Mouse (Mus musculus) spleen, postnatal 14 days (tissue): ENCODE data around the gene Iapp.
A peak's percentile ranks its signal among the peaks of the same experiment; 100 is the strongest.
"Not testable (repeated sequence)": the region's sequence is repeated elsewhere in the genome, so short reads cannot be mapped to it uniquely, and the experiment has no call there.

Source experiments
- DNase-seq, 2 experiments: peaks; one replicate each; pipeline ENCODE4 v3.0.0; 2021 to 2022; ENCODE audit warnings: low spot score in 2 of 2

The Iapp gene

GRCm38 (mm10) chr6:142298098-142298497 is at the start of gene Iapp:
Gene Iapp, plus strand, starts transcription at chr6:142298423.
- no peak for DNase-seq

GRCm38 (mm10) chr6:142250738-142251307 is 47.4 kb upstream of the Iapp start:
- not testable (repeated sequence) for DNase-seq

GRCm38 (mm10) chr6:142275721-142276442 is 22.3 kb upstream of the Iapp start:
- no peak for DNase-seq

GRCm38 (mm10) chr6:142289413-142290118 is 8.7 kb upstream of the Iapp start:
- DNase-seq, result no peak

GRCm38 (mm10) chr6:142305076-142305475 is 6.9 kb downstream of the Iapp start:
- no peak for DNase-seq

DNA sequence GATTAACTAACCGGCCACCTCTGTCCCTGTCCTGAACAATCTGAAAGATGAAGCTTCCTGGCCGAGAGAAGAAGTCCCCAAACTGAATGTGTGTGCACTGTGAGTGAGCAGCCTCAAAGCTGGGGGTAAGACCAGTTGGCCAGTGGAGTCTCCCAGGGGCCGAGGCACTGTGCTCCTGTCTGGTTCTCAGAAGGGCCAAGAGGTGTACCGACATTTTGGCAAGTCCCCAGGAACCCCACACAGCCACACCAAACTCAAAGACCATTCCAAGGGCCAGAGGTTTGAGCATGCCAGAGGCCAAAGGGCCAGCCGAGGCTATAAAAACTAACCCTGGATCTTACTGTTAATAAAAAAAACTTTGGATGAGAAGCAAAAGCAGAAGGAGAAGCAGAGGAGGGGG is 16.1 kb downstream of the Iapp start:
- no peak for DNase-seq

DNA sequence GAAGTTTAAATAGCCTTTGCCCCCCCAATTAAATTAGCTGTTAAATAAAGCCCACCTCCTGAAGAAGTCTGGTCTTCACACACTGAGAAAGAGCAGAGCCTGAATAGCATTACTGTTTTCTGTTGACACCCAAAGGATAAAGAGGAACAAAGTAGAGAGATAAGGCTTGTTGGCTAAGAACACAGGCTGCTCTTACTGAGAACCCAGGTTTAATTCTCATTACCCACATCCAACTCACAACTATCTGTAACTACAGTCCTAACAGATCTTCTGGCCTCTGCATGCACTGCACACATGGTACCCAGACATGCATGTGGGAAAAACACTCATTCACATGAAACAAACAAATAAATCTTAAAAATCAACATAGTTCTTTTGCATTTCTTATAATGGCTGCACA is 18.9 kb downstream of the Iapp start:
- no peak for DNase-seq

DNA sequence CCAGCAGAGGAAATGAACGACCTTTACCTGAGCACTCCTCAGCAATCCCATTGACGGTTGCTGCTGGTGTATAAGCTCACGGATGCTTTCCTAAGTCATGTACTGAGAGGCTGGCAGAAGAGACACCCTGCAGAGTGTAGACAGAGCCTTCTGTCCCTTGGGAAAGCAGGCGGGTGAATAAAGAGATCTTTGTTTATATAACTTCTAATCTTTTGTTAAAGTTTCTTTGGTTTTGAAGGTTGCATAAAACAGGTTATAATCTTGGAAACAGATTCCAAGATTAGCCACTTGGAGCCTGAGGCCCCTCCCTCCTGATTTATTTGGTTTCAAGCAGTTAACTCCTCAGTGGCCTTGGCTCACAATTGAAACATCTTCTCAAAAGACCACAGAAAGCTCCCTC is 24.7 kb downstream of the Iapp start, which contains the start of gene Slco1a5:
TSS of gene Slco1a5 (minus strand) at position 101 of the 400 bp plus-strand sequence.
- DNase-seq, result no peak

- no peak for DNase-seq
Observed at GRCm38 (mm10) chr6:142326598-142326997, 28.4 kb downstream of the Iapp start.

GRCm38 (mm10) chr6:142329201-142329600 is 31.0 kb downstream of the Iapp start:
- no peak for DNase-seq

- no peak for DNase-seq
Observed at GRCm38 (mm10) chr6:142338961-142339360, 40.7 kb downstream of the Iapp start.

DNA sequence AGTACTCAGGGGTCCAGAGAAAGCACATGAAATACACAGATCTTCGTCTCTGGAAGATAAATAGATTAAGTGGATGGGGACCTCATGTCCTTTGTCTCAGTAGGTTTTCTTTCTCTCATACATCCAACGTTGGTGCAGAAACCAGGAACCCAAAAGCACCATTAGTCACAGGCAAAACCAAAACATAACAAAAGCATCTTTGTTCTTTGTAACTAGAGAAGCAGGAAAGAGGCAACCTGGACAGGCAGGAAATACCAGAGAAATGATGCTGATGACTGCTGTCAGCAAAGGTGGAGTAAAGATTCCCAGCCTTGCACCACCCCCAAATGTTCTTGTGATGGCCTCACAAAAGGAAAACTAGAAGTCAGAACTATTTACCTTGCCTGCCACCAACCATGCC is 41.4 kb downstream of the Iapp start:
- no peak for DNase-seq

DNA sequence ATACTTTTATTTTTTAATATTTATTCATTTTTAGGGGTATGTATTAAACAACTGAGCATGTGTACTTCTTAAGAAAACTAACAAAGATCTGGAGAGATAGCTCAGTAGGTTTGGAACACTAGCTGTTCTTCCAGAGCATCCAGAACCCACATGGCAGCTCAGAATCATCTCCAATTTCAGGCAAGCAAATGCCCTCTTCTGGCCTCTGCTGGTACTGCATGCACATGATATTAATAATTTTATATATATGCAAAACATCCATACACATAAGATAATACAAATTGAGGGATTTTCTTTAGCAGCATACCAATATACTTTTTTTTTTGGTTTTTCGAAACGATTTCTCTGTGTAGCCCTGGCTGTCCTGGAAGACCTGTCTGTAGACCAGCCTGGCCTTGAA is 45.3 kb downstream of the Iapp start:
- peak in 1 of 2 experiments; percentile 32 for DNase-seq

- DNase-seq, result peak; percentile 49 to 64
Observed at GRCm38 (mm10) chr6:142345440-142346038, 47.3 kb downstream of the Iapp start, which contains the start of gene Pyroxd1. Gene Pyroxd1, plus strand, starts transcription at chr6:142345654.

- DNase-seq, result no peak
Observed at GRCm38 (mm10) chr6:142346181-142347110, 48.2 kb downstream of the Iapp start.

DNA sequence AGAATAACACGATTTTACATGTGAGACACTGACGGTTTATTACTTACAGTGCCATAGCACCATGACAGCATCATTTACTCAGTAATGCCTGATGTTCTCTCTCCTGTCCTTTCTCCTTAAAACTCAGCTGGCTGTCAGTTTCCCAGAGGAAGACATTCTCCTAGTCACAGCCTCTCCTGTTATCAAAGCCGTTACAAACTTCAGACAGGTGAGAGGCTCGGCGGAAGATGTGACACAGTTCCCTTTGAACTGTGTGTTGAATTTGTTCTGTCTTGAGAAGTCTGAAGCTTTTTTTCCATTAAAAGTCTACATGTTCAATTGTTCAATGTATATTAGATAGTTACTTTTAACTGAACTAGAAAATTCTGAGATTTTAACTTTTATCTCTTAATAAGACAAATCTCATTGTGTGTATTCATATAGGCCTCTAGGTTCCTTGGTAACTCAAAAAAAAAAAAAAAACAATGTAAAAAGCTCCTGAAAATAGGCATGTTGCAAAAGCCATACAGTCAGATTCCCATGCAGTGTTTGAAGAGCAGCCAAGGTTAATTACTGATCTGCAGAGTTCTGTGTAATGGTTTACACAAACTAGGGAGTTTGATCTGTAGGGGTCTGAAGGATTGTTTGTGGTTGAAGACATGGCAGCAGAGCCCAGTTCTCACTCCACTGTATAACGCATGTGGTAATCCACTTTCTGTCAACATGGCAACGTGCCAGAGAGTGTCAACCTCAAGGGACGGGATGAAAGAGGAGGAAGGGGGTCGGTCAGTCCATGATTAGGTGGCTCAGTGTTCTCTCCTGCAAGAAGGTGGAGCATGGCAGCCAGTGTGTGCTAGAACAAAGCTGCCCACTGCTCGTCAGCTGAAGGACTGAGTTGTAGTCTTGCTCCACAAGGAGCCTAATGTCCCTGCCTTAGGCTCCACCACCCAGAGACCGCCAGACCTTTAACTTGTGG is 49.5 kb downstream of the Iapp start:
- no peak for DNase-seq

- DNase-seq, result not testable (repeated sequence)
Observed at GRCm38 (mm10) chr6:142352099-142352498, 53.9 kb downstream of the Iapp start.
